Mouse (Mus musculus) ES-E14 (cell line): ENCODE data around the gene Zbtb22. TPM values are rescaled to one million over a fixed set of nuclear protein-coding genes. Genes with fewer than 3 reads are reported as not detected.

Source experiments
- DNase-seq: peaks from one replicate; pipeline ENCODE4 v3.0.0-alpha.2; 2013; ENCODE audit warnings: low read depth, low spot score
- H3K27ac ChIP-seq: 2 replicates; pipeline ENCODE4 v1.5.1; 2012; ENCODE audit warnings: low read depth, mild to moderate bottlenecking, low read length, moderate library complexity, mixed read lengths; ENCODE audit not compliant: poor library complexity, insufficient read depth, severe bottlenecking
- H3K36me3 ChIP-seq: 2 replicates; pipeline ENCODE4 v1.6.1; 2012; ENCODE audit warnings: mild to moderate bottlenecking, low read length, moderate library complexity, mixed read lengths; ENCODE audit not compliant: control insufficient read depth, poor library complexity, insufficient read depth, severe bottlenecking
- H3K4me1 ChIP-seq, 2 experiments: fragments of 150-350 bp in 1 of 2; sonication (generic) in 1 of 2; 2 replicates each; pipeline ENCODE4 v1.6.1; 2012; ENCODE audit warnings: low read length in 2 of 2, mild to moderate bottlenecking in 1 of 2, mixed read lengths in 1 of 2; ENCODE audit not compliant: control insufficient read depth in 2 of 2, insufficient read depth in 2 of 2, poor library complexity in 1 of 2
- H3K4me3 ChIP-seq, 2 experiments: fragments of 150-350 bp in 1 of 2; sonication (generic) in 1 of 2; 2 replicates each; pipeline ENCODE4 v1.5.1; 2012; ENCODE audit warnings: low read length in 2 of 2, low read depth in 1 of 2, mild to moderate bottlenecking in 1 of 2, mixed read lengths in 1 of 2; ENCODE audit not compliant: insufficient read depth in 1 of 2, poor library complexity in 1 of 2, severe bottlenecking in 1 of 2
- H3K9ac ChIP-seq: 2 replicates; pipeline ENCODE4 v1.6.1; 2012; ENCODE audit warnings: low read depth, mild to moderate bottlenecking, low read length, mixed read lengths; ENCODE audit not compliant: poor library complexity, insufficient read depth, severe bottlenecking
- H3K9me3 ChIP-seq: fragments of 150-350 bp; sonication (generic); 2 replicates; pipeline ENCODE4 v1.6.1; 2012; ENCODE audit warnings: low read depth, mild to moderate bottlenecking, low read length; ENCODE audit not compliant: control insufficient read depth, insufficient read depth
- CHD2 ChIP-seq: IDR thresholded peaks from 2 replicates; pipeline ENCODE4 v1.6.1; 2014; ENCODE audit warnings: mild to moderate bottlenecking, low read depth, low read length, inconsistent platforms
- HCFC1 ChIP-seq: IDR thresholded peaks from 2 replicates; pipeline ENCODE4 v1.6.1; 2012; ENCODE audit warnings: low read length, inconsistent platforms, borderline replicate concordance; ENCODE audit not compliant: insufficient read depth
- MAFK ChIP-seq: IDR thresholded peaks from 2 replicates; pipeline ENCODE4 v1.6.1; 2014; ENCODE audit warnings: mild to moderate bottlenecking, low read depth, low read length, inconsistent platforms; ENCODE audit not compliant: insufficient read depth
- ZC3H11A ChIP-seq: IDR thresholded peaks from 2 replicates; pipeline ENCODE4 v1.6.1; 2012; ENCODE audit warnings: low read depth, mild to moderate bottlenecking, inconsistent platforms, low read length, borderline replicate concordance
- ZNF384 ChIP-seq: IDR thresholded peaks from 2 replicates; pipeline ENCODE4 v1.6.1; 2012; ENCODE audit warnings: low read depth, low read length, inconsistent platforms
- in situ Hi-C, 2 experiments: fragments of 600-800 bp; cut with MboI; formaldehyde crosslinking; loops; one replicate each; pipeline ENCODE4 v1.15.1; 2025; ENCODE audit warnings: low sequenced_read_pairs in 2 of 2, inconsistent platforms in 1 of 2; ENCODE audit not compliant: unreplicated experiment in 2 of 2
- total RNA-seq: library from RNA; depleted of rRNA; stranded (reverse); fragments of 300-350 nt; gene quantifications from 2 replicates; pipeline ENCODE4 v1.2.3, GENCODE M21; 2012

The Zbtb22 gene
- total RNA-seq, 1 experiment: 32.8 TPM

DNA sequence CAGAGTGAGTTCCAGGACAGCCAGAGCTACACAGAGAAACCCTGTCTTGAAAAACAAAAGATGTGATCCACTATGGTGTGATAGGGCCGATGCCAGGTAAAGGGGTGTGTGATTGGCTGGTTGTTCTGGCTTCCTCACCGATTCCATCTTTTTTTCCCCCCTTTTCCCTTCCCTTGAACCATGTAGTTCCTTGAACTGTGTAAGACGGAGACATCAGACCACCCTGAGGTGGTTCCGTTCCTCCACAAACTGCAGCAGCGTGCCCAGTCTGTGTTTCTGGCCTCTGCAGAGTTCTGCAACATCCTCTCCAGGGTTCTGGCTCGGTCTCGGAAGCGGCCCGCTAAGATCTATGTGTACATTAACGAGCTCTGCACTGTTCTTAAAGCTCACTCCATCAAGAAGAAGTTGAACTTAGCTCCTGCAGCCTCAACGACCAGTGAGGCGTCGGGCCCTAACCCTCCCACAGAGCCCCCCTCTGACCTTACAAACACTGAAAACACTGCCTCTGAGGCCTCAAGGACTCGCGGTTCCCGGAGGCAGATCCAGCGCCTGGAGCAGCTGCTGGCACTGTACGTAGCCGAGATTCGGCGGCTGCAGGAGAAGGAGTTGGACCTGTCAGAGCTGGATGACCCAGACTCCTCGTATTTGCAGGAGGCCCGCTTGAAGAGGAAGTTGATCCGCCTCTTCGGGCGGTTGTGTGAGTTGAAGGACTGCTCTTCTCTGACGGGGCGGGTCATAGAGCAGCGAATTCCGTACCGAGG lies 4.5 kb upstream of the Zbtb22 start:
- TF ChIP-seq MAFK: no peak
- no peak for TF ChIP-seq HCFC1
- no peak for TF ChIP-seq ZNF384

DNA sequence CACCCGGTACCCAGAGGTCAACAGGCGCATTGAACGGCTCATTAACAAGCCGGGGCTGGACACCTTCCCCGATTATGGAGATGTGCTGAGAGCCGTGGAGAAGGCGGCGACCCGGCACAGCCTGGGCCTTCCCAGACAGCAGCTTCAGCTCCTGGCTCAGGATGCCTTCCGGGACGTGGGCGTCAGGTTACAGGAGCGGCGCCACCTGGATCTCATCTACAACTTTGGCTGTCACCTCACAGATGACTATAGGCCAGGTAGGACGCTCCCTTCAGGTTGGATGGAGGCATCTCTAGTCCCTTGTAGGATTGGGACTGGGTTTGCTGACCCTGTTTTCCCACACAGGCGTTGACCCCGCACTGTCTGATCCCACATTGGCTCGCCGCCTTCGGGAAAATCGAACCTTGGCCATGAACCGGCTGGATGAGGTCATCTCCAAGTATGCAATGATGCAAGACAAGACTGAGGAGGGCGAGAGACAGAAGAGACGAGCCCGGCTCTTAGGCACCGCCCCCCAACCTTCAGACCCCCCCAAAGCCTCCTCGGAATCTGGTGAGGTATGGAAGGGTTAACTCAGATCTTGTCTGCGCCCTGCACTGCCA lies 3.8 kb upstream of the Zbtb22 start:
- Histone ChIP-seq H3K36me3 (peaks cover 41% of the 10 kb centered on the region), H3K9me3 (no peaks in the 10 kb centered on the region), H3K4me3 (peak overlapping the region; percentile 3 to 39), H3K4me1 (peaks cover 3 to 5% of the 10 kb centered on the region in 2 experiments; a peak in 1 of 4 replicates), H3K27ac (no peak overlapping the region), H3K9ac (peak overlapping the region; percentile 29; the same call in 1 of the 2 replicates)
- TF ChIP-seq HCFC1: no peak
- no peak for TF ChIP-seq ZC3H11A
- no peak for TF ChIP-seq ZNF384
- TF ChIP-seq CHD2: no peak
- no peak for DNase-seq
- in situ Hi-C loops: no loop called here

More for the DNA sequence above, 4.5 kb upstream of the Zbtb22 start:
- H3K4me1 ChIP-seq: peaks cover 0 to 8% of the 10 kb centered on the region in 2 experiments; a peak in 2 of 4 replicates
- H3K36me3 ChIP-seq: peaks cover 40% of the 10 kb centered on the region
- no peak for DNase-seq
- no peaks in the 10 kb centered on the region for H3K9me3 ChIP-seq
- H3K27ac ChIP-seq: no peak overlapping the region
- H3K9ac ChIP-seq: peak overlapping the region; percentile 39; the same call in 1 of the 2 replicates
- H3K4me3 ChIP-seq: peak overlapping the region; percentile 3 to 39
- in situ Hi-C loops: no loop called here

GRCm38 (mm10) chr17:33913264-33913663 lies 2.4 kb upstream of the Zbtb22 start:
- DNase-seq: no peak
- TF ChIP-seq CHD2 (no peak), HCFC1 (no peak), ZC3H11A (no peak), ZNF384 (no peak), MAFK (no peak)
- Histone ChIP-seq H3K27ac (no peak overlapping the region), H3K9ac (no peak overlapping the region), H3K9me3 (no peaks in the 10 kb centered on the region), H3K36me3 (peaks cover 47% of the 10 kb centered on the region), H3K4me3 (no peak overlapping the region), H3K4me1 (peaks cover 5 to 16% of the 10 kb centered on the region in 2 experiments; a peak in 1 of 4 replicates)
- in situ Hi-C loops: no loop called here

DNA sequence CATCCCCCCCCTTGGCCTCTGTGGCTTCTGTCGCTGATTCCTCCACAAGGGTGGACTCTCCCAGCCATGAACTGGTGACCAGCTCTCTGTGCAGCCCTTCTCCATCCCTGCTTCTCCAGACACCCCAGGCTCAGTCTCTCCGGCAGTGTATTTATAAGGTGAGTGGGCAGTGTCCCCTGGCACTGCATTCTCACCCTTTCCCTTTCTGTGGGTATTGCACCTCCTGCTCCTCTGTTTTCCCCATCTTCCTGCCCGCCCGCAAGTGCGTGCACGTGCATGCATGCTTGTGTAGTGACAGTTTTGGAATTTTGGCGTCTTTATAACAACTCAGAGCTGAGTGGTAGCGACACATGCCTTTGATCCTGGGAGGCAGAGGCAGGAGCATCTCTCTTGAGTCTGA lies 1.8 kb upstream of the Zbtb22 start:
- Histone ChIP-seq H3K9me3 (no peaks in the 10 kb centered on the region), H3K27ac (no peak overlapping the region), H3K4me3 (no peak overlapping the region), H3K9ac (no peak overlapping the region), H3K36me3 (peaks cover 47% of the 10 kb centered on the region), H3K4me1 (peaks cover 5 to 22% of the 10 kb centered on the region in 2 experiments; a peak in 2 of 4 replicates)
- in situ Hi-C loops: no loop called here
- DNase-seq: no peak
- TF ChIP-seq ZNF384 (no peak), HCFC1 (no peak), MAFK (no peak), ZC3H11A (no peak), CHD2 (no peak)
